Mouse (Mus musculus) erythroblast, embryonic 14.5 days (primary cell): ENCODE data around the gene Rbms3.

Experiments used
- GATA1 ChIP-seq: IDR thresholded peaks from 2 replicates; pipeline ENCODE4 v1.6.1; 2012; ENCODE audit warnings: low read length, inconsistent platforms, mixed read lengths
- TAL1 ChIP-seq: IDR thresholded peaks from 3 replicates; pipeline ENCODE4 v1.6.1; 2012; ENCODE audit warnings: low read length, inconsistent platforms, mixed read lengths

GRCm38 (mm10) chr9:117126816-117127215 lies 502.9 kb downstream of the Rbms3 start:
- TF ChIP-seq TAL1 (no peak), GATA1 (no peak)
